Mouse (Mus musculus) spleen, postnatal 10 days (tissue): ENCODE measurements around the gene Scgb1a1.

Experiments used
- DNase-seq, 2 experiments: peaks; one replicate each; pipeline ENCODE4 v3.0.0; 2021 to 2022; ENCODE audit warnings: low spot score in 2 of 2

Scgb1a1 gene

DNA sequence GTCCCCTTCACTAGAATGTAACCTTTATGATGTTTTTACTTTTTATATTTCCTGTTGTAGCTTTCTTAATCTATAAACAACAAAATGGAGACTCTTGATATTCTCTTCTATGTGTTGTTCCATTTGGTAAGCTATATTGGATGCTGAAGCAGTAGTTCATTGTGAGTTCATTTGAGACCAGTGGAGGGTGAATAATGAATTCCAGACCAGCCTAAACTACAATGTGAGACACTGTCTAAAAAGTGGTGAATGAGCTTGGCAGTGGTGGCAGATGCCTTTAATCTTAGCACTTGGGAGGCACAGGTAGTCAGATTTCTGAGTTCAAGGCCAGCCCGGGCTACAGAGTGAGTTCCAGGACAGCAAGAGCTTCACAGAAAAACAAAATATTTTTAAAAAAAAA is 44.6 kb downstream of the Scgb1a1 start:
- no peak for DNase-seq

DNA sequence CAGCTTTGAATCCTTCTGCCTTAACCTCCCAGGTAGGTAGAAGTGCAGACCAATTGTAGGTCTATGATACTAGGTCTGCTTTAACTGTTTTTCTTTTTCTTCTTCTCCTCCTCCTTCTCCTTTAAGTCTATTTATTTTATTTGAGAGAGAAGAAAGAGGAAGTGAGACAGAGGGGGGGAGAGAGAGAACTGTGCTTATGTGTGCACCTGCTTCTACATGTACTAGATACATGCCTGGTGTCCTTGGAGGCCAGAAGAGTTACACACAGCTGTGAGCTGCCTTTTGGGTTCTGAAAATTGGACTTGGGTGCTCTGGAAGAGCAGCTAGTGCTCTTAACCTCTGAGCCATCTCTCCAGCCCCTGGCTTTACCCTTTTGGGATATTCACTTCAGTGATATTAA is 46.7 kb downstream of the Scgb1a1 start:
- DNase-seq, result peak in 1 of 2 experiments; percentile 20

GRCm38 (mm10) chr19:9040649-9041048 is 47.1 kb downstream of the Scgb1a1 start:
- DNase-seq, result no peak

DNA sequence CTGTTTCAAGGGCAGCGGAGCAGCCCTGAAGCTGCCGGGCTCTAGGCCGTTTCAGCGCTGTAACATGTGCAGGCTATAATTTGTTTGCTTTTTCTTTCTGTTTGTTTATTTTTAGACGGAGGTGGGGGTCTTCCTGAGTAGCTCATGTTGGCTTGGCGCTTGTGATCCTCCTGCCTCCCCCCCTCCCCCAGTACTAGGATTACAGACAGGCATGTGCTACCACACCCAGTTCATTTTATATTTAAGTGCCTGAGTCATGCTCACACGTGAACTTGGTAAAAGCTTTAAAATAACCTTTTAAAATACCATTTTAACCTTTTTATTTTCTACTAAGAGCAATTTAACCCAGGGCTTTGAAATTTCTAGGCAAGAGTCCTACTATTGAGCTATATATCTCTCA is 47.8 kb downstream of the Scgb1a1 start:
- DNase-seq, result no peak

DNA sequence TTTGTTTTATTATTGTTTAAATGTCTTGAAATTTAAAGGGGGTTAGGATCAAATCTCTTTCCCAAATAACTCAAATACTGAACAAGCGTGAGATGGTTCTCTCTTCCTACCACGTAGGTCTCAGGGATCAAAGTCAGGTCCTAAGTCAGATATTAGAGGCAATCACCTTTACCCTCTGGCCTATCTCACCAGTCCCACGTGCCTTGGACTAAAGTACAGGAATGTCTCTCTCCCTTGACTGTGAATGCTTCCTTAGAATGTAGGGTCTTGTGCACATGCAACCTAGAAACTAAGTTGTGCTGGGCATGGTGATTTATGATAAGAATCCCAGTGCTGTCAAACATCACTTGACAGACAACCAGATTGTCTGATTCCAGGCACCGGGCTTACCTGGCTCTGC is 48.5 kb downstream of the Scgb1a1 start:
- no peak for DNase-seq

DNA sequence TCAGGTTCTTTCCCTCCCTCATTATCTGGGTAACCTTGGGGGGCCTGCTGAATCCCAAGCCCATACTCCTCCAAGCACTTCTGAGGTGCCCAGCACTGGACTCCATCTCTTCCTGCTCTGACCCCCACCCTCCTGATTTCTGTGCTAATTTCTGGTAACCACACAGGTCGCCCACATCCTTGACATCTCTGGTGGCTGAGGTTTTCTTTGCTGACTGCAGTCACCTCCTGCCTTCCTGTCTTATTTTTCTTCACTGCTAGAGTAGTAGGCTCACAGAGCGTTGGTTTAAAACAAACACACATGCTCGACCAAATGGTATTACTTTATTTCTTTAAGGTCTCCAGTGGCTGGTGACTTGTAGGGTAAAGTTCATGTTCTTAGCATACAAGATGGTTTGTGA is 49.6 kb downstream of the Scgb1a1 start:
- DNase-seq, result peak in 1 of 2 experiments; percentile 25

DNA sequence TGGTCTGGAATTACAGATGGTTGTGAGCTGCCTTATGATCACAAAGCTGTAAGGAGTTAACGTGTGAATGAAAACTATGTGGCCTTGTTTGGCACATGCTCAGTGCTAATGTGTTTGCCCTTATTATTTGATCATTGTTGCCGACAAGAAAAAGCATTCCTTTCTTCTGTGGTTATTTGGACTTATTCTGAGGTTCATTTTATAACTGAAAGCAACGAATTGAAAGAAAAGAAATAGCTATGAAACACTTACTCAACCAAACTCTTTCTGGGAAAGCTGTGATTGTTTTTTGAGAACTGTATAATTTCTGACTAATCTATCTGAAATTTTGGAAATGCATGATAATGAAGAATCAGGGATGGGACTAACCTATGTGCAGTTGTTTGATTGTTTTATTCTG is 52.7 kb downstream of the Scgb1a1 start:
- DNase-seq, result no peak

DNA sequence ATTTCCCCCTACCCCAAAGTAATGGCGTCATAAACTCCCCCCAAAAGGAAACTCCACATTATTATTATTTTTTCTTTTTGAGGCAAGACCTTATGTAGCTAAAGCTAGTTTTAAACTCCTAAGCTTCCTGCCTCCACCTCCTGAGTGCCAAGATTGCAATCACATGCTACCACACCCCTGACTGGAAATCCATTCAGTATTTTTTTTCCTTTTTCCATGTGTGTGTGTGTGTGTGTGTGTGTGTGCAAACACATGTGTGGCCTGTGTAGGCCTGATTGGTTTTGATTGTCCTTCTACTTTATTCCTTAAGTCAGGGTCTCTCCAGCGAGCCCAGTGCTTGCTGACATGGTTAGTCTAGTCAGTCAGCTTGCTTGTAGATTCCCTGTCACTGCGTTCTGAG is 53.3 kb downstream of the Scgb1a1 start:
- DNase-seq, result no peak
